Mouse (Mus musculus) MEL-GATA-1-ER (cell line): ENCODE measurements at regions not wholly inside any gene's neighbourhood (a gene's known extent, or its start where the extent isn't known, plus 50 kb on each side); places are given as distances from the start of the nearest gene placed in this dataset.

ENCODE experiments used
- DNase-seq: peaks from one replicate; pipeline ENCODE4 v3.0.0-alpha.2; 2012; ENCODE audit warnings: low read depth; ENCODE audit errors: extremely low read depth

DNA sequence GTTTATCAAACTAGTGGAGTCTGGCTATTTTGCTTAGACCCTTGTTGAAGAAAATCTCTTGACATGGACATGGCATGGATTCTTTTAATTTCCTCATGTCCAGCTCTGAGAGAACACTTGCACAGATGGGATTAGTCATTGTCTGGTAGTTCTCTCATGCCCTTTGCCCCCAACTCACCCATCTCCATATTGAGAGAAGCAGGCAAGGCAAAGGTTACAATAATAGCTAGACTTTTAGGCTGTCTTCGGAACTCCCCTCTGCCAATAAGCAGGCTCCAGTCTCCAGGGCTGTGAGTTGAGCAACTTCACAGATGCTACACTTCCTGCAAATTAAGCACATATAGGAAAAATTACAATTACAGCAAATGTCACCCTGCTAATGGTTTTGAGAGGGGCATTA is 558.0 kb upstream of the Alcam start:
- DNase-seq: no peak

- DNase-seq: no peak
Observed at GRCm38 (mm10) chr16:52988852-52989397, 535.1 kb upstream of the Alcam start.

- no peak for DNase-seq
Observed at GRCm38 (mm10) chr16:52984336-52984735, 530.5 kb upstream of the Alcam start.

DNA sequence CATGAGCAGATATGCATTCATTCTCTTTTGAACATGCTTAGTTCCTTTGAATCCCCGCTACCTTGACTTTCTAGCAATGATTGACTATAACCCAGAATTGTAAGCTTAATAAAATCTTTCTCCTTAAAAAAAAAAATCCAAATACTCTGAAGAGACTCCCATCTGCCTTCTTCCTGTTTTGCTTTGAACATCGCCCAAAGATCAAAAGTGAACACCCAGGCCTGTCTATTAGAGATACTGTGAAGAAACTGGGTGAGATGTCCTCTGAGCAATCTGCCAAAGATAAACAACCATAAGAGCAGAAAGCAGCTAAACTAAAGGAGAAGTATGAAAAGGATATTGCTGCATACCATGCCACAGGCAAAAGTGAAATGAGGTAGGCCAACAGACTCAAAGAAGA is 527.1 kb upstream of the Alcam start:
- DNase-seq: peak; percentile 39

GRCm38 (mm10) chr16:52972811-52973210 is 518.9 kb upstream of the Alcam start:
- DNase-seq: no peak

GRCm38 (mm10) chr16:52947679-52948078 is 493.8 kb upstream of the Alcam start:
- DNase-seq: no peak

DNA sequence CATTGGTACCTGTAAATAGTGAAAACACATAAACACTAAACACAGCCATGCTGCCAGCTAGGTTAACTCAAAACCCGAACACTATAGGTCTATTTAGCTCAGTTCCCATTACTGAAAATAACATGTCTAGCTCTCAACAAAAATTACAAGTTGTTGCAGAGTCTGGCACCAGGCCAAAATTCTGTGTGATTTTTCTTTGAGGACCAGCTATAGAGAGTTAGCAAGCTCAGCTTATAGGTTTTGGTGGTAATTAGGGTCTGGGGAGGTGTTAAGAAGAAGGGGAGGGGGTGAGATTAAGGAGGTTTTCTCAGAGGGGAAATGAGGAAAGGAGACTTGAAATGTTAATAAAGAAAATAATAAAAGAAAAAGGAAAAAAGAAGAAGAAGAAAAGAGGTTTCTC is 480.9 kb upstream of the Alcam start:
- no peak for DNase-seq

DNA sequence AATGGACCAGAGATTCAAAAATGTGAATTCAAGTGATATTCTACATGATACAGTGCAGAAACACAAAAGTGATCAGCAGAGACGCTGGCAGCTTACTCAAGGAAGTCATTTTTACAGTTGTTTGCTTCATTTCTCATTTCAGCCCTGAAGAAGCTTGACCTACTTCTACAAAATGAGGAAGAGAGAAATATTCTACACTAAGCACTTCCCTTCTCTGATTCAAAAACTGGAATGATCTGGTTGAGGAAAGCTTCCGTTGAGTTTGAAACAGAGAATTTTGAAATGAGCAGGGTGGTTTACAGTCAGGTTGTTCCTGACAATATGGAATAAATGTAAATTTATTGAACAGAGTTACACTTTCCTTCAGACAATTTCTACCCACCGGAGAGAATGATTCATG is 478.1 kb upstream of the Alcam start:
- DNase-seq: no peak

GRCm38 (mm10) chr16:52892467-52893255 is 438.8 kb upstream of the Alcam start:
- DNase-seq: no peak

DNA sequence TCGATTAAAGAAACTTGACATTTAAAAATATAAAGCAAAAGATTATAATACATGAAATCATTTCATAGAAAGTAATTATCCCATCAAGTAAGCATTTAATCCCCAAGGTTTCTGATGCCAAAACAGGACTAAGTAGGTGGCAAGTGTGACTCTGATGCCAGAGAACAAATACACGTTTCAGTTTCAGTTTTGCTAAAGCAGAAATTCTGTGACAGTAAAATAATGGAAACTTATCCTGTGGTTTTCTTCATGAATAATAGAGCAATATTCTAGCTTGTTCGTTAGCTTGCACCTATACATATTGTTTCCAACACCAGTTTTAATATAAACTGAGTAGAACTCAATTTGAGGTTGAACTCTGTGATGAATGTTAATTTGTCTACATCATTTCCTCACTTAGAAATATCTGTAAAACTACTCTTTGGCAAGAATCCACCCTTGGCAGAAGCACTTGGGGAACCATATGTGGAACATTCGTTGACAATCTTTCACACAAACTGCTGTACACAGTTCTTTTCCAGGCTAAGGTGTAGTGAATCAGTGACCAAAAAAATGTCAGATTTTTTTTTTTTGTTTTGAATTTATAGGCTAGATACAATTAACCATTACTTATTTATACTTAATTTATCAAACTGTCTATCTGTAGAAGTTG is 425.7 kb upstream of the Alcam start:
- DNase-seq: no peak

- DNase-seq: no peak
Observed at GRCm38 (mm10) chr16:52867833-52868232, 414.0 kb upstream of the Alcam start.

- no peak for DNase-seq
Observed at GRCm38 (mm10) chr16:52863554-52863953, 409.7 kb upstream of the Alcam start.

DNA sequence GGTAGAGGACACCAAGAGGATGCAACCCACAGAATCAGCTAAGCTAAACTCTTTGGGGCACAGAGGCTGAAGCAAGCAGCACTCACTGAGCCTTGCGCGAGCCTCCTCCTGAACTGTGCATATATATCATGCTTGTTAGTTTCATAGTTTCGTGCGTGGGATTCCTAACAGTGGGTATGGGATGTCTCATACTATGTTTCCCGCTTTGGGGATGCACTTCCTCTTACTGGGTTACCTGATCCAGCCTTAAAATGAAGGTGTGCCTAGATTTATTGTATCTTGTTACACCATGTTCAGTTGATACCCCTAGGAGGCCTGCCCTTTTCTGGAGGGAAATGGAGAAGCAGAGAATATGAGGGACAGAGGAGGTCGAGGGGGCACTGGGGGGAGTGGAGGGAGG is 407.4 kb upstream of the Alcam start:
- DNase-seq: no peak

DNA sequence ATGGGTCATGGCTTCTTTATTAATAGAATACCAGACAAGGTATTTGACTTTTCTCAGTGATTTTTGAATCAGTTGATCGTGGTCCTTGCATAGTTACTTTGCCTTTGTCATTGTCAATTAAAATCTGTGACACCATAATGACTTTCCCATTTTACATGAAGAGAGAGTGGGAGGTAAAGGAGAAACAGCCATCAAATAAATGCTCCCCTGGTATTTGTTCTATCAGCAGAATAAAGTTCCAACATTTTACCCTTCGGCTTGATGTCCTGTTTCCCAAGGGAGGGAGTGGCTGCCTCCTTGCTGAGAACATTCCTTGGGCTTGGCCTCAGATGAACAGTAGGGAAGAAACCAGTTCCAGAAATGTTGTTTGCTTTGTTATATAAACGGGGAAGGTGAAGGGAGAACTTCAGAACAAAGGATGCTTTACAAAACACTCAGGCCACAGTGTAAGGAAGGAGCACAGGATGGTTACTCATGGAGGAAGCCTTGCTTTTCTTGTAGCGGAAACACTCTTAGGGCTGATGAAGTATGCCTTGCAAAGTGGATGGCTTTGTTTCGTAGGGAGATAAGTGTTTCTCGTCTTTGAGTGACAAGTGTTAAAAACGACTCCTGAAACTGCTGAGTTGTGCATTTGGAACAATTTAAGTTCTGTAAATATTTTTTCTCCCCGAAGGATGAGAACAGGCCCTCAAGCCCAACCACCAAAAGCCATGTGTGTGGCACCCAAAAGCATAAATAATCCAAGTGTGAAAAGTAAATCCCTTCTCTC is 404.8 kb upstream of the Alcam start:
- DNase-seq: no peak

DNA sequence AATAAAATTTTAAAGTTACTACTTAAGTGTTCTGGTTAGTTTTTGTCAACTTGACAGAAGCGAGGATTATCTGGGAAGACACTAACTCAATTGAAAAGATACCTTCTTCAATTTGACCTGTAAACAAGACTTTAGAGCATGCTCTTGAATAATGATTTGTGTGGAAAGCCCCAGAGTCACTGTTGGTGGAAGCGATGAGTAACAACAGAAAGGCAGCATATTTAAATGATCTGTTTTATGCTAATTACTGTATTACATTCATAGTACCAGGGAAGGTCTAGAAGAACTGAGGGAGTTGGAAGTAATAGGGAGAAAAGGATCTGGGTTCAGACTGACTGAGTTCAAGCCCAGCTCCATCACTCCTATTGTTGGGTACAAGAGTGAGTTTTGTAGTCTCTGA is 397.3 kb upstream of the Alcam start:
- no peak for DNase-seq

DNA sequence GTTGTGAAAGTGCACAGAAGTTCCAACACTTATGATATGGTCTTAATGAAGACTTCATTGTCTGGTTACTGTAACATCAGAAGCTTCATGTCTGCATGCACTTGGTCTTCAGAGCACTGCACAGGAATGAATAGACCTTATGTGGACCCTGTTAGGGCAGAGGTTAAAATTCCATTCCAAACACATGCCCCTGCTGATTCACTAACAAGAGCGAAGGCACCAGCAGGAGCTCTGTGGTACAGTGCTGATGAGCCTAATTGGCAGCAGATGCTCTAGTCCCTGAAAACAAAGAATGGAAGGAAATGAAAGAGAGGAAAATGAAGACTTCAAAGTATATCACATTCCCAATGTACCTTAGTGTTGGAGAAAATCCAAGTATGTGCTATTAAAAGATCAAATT is 365.1 kb upstream of the Alcam start:
- no peak for DNase-seq

GRCm38 (mm10) chr16:52811219-52811618 is 357.3 kb upstream of the Alcam start:
- DNase-seq: no peak

- DNase-seq: no peak
Observed at GRCm38 (mm10) chr16:52804365-52804764, 350.5 kb upstream of the Alcam start.

GRCm38 (mm10) chr16:52799715-52800392 is 346.0 kb upstream of the Alcam start:
- no peak for DNase-seq

DNA sequence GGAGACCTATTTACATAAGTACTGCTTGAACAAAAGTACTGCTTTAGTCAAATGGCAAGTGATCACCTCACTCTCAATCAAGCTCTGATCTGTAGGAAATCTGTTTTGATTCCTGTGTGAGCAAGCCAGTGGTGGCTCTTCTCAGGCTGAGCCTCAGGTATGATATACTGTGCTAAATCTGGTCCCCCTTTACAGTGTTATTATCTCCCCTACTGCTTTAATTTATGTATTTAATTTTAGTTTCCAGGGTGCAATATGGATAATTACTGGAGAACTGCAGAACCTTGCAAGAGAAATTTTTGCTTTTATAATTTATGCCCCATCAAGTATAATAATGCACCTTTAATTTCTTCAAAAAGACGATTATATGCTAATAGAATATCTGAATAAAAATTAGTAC is 341.3 kb upstream of the Alcam start:
- no peak for DNase-seq

GRCm38 (mm10) chr16:52789946-52790345 is 336.1 kb upstream of the Alcam start:
- DNase-seq: no peak
